Mouse (Mus musculus): Measurements from ENCODE around the gene Rad51c. TPM values are rescaled to one million over a fixed set of nuclear protein-coding genes. Genes with fewer than 3 reads are reported as not detected.
"Not testable (repeated sequence)": the region's sequence is repeated elsewhere in the genome, so short reads cannot be mapped to it uniquely, and the experiment has no call there.

Rad51c gene
- polyA plus RNA-seq (2015; fragmentation: Nextera tagmentation; extraction: Ambion mirVana) = 6.3 and 6.5 TPM in 2 replicates

DNA sequence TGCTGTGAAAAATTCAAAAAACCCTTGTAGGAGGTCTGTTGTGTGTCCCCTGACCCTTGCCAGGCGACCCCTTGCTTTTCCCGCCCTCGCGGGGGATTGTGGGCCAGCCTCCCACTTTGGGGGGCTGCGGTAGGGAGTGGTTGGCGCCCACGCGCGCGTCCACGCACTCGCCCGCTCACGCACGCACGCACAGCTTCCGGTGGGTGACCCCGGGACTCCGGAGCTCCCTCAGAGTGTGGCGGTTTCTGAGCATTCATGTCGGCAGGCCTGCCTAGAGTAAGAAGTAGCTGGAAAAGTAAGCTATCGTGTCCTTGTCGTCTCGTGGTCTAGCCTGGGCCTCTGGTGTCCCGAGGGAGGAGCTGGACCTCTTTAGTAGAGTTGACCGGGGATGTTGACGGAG lies at the start of gene Rad51c, which contains the start of gene Tex14:
Gene Rad51c (minus strand): TSS at position 79 of the 400 bp plus-strand sequence.
Gene Tex14 (plus strand): TSS at position 190 of the 400 bp plus-strand sequence.
- WGBS = 72% methylated on average over 27 of the region's 27 CpGs
- ATAC-seq (ENCODE audit: insufficient read depth, low FRiP score, low read depth) = 0 out of 2 replicates have a peak, but pooled peaks have one; percentile 25
- Histone ChIP-seq H3K4me1 (0 out of 2 replicates have a peak, but pooled peaks cover 4% of the 10 kb centered on the region), H3K4me3 (replicated peaks) (peak within 1 kb of the TSS; percentile 68), H3K4me2 (peak within 1 kb of the TSS; percentile 73), H3K36me3 (no peaks in the 10 kb centered on the region), H3K27me3 (replicated peaks) (no peaks in the 10 kb centered on the region), H3K9me3 (no peaks in the 10 kb centered on the region), H3K9ac (peak within 1 kb of the TSS; percentile 54; the same call in 1 of the 2 replicates), H3K27ac (peak within 1 kb of the TSS; percentile 95)

- WGBS = 80% methylated on average over 2 of the region's 2 CpGs
- no peaks in the 10 kb centered on the region for H3K9me3 ChIP-seq
- H3K9ac ChIP-seq = no peak overlapping the region
- no peaks in the 10 kb centered on the region for H3K27me3 ChIP-seq (replicated peaks)
- H3K4me2 ChIP-seq = no peak overlapping the region
- no peaks in the 10 kb centered on the region; the same call in 1 of the 2 replicates for H3K4me1 ChIP-seq
- no peak for ATAC-seq (ENCODE audit: insufficient read depth, low FRiP score, low read depth)
- H3K4me3 ChIP-seq (replicated peaks) = no peak overlapping the region
- peak overlapping the region; percentile 57 for H3K27ac ChIP-seq
- H3K36me3 ChIP-seq = no peaks in the 10 kb centered on the region
Observed at GRCm38 (mm10) chr11:87454035-87454690, 49.4 kb upstream of the Rad51c start.

- Histone ChIP-seq H3K9me3 (no peaks in the 10 kb centered on the region), H3K27ac (peak overlapping the region; percentile 57), H3K4me2 (0 out of 2 replicates have a peak overlapping the region, but pooled peaks have one; percentile 9), H3K27me3 (replicated peaks) (no peaks in the 10 kb centered on the region), H3K4me3 (replicated peaks) (no peak overlapping the region), H3K9ac (no peak overlapping the region), H3K4me1 (no peaks in the 10 kb centered on the region; the same call in 1 of the 2 replicates), H3K36me3 (no peaks in the 10 kb centered on the region)
- no peak for ATAC-seq (ENCODE audit: insufficient read depth, low FRiP score, low read depth)
- 12% methylated on average over 13 of the region's 13 CpGs for WGBS
Observed at GRCm38 (mm10) chr11:87453216-87454034, 48.7 kb upstream of the Rad51c start.

DNA sequence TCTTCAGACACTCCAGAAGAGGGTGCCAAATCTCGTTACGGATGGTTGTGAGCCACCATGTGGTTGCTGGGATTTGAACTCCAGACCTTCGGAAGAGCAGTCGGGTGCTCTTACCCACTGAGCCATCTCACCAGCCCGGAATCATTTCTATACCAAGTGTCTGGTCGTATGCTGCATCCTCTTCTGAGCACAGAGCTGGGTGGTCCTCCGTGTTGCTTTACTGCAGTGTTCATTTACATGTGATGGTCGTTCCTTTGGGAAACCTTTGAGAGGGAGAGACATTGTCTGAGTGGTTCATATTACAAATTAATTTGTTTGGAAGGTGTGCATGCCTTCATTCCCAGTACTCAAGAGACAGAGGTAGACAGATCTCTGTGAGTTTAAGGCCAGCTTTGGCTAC lies 48.0 kb upstream of the Rad51c start:
- H3K4me1 ChIP-seq = not testable (repeated sequence)

DNA sequence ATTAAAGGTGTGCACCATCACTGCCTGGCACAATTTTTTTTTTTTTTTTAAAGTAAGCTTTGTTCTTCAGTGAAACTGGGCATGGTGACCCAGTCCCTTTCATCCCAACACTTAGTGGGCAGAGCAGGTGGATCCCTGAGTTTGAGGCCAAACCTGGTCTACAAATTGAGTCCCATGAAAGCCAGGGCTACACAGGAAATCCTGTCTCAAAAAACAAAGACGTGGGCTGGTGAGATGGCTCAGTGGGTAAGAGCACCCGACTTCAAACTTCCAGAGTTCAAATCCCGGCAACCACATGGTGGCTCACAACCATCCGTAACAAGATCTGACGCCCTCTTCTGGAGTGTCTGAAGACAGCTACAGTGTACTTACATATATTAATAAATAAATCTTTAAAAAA lies 45.1 kb upstream of the Rad51c start:
- not testable (repeated sequence) for H3K4me2 ChIP-seq; H3K4me1 ChIP-seq; H3K27me3 ChIP-seq (replicated peaks); H3K9ac ChIP-seq; H3K27ac ChIP-seq; H3K36me3 ChIP-seq; H3K9me3 ChIP-seq; ATAC-seq (ENCODE audit: insufficient read depth, low FRiP score, low read depth); H3K4me3 ChIP-seq (replicated peaks)
- WGBS = 50% methylated on average over 5 of the region's 5 CpGs

More for the DNA sequence above, 48.0 kb upstream of the Rad51c start:
- not testable (repeated sequence) for H3K27ac ChIP-seq; H3K4me2 ChIP-seq; H3K9me3 ChIP-seq; H3K27me3 ChIP-seq (replicated peaks); H3K9ac ChIP-seq; H3K36me3 ChIP-seq; H3K4me3 ChIP-seq (replicated peaks); ATAC-seq (ENCODE audit: insufficient read depth, low FRiP score, low read depth)
- WGBS = 69% methylated on average over 8 of the region's 8 CpGs

DNA sequence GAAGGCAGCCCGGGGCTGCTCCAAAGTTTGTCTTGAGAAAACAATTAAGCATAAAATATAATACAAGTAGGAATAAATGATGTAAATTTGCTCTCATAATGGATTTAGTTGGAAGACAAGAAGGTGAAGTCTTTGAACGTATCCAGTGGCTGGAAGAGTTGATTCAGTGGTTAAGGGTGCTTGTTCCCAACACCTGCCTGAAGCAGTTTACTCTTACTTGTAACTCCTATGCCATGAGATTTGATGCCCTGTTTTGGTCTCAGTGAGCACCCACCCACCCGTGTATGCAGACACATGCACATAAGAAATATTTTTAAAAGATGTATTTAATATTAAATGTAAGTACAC lies 44.4 kb upstream of the Rad51c start:
- Histone ChIP-seq H3K27me3 (replicated peaks) (no peaks in the 10 kb centered on the region), H3K9me3 (no peaks in the 10 kb centered on the region), H3K36me3 (no peaks in the 10 kb centered on the region), H3K27ac (peak overlapping the region; percentile 86), H3K4me3 (replicated peaks) (no peak overlapping the region), H3K4me1 (peaks cover 5% of the 10 kb centered on the region; the same call in 1 of the 2 replicates), H3K9ac (no peak overlapping the region), H3K4me2 (no peak overlapping the region)
- no peak for ATAC-seq (ENCODE audit: insufficient read depth, low FRiP score, low read depth)
- 3% methylated on average over 3 of the region's 3 CpGs for WGBS

- peak; percentile 93 for ATAC-seq (ENCODE audit: insufficient read depth, low FRiP score, low read depth)
- H3K27me3 ChIP-seq (replicated peaks); H3K9me3 ChIP-seq; H3K4me2 ChIP-seq; H3K9ac ChIP-seq; H3K4me1 ChIP-seq; H3K36me3 ChIP-seq; H3K4me3 ChIP-seq (replicated peaks): not testable (repeated sequence)
- H3K27ac ChIP-seq = peak overlapping the region; percentile 86
- WGBS = under 1% methylated on average over 6 of the region's 32 CpGs
Observed at GRCm38 (mm10) chr11:87448476-87449199, 43.9 kb upstream of the Rad51c start.

- not testable (repeated sequence) for H3K27me3 ChIP-seq (replicated peaks); H3K4me1 ChIP-seq; H3K9me3 ChIP-seq; H3K36me3 ChIP-seq; H3K9ac ChIP-seq
- WGBS = under 1% methylated on average over 31 of the region's 34 CpGs
- peak overlapping the region; percentile 72 for H3K4me2 ChIP-seq
- H3K4me3 ChIP-seq (replicated peaks) = peak overlapping the region; percentile 41
- peak overlapping the region; percentile 57; the same call in 1 of the 2 replicates for H3K27ac ChIP-seq
- peak; percentile 94 for ATAC-seq (ENCODE audit: insufficient read depth, low FRiP score, low read depth)
Observed at GRCm38 (mm10) chr11:87448081-87448475, 43.3 kb upstream of the Rad51c start.

GRCm38 (mm10) chr11:87447429-87447828 lies 42.7 kb upstream of the Rad51c start:
- H3K27me3 ChIP-seq (replicated peaks) = no peaks in the 10 kb centered on the region
- H3K27ac ChIP-seq = no peak overlapping the region
- no peaks in the 10 kb centered on the region for H3K9me3 ChIP-seq
- no peak overlapping the region for H3K9ac ChIP-seq
- no peak overlapping the region for H3K4me3 ChIP-seq (replicated peaks)
- H3K4me2 ChIP-seq = no peak overlapping the region
- H3K4me1 ChIP-seq = peaks cover 5% of the 10 kb centered on the region; the same call in 1 of the 2 replicates
- no peaks in the 10 kb centered on the region for H3K36me3 ChIP-seq
- no peak for ATAC-seq (ENCODE audit: insufficient read depth, low FRiP score, low read depth)

GRCm38 (mm10) chr11:87446159-87446558 lies 41.4 kb upstream of the Rad51c start:
- Histone ChIP-seq H3K4me1 (peaks cover 5% of the 10 kb centered on the region; the same call in 1 of the 2 replicates), H3K9ac (no peak overlapping the region)

GRCm38 (mm10) chr11:87445593-87445992 lies 40.8 kb upstream of the Rad51c start:
- not testable (repeated sequence) for H3K9me3 ChIP-seq; H3K27ac ChIP-seq; ATAC-seq (ENCODE audit: insufficient read depth, low FRiP score, low read depth); H3K9ac ChIP-seq; H3K27me3 ChIP-seq (replicated peaks); H3K4me3 ChIP-seq (replicated peaks); H3K36me3 ChIP-seq; H3K4me1 ChIP-seq; H3K4me2 ChIP-seq
- WGBS = 56% methylated on average over 4 of the region's 4 CpGs

More at GRCm38 (mm10) chr11:87446159-87446558, 41.4 kb upstream of the Rad51c start:
- Histone ChIP-seq H3K27me3 (replicated peaks) (no peaks in the 10 kb centered on the region), H3K4me3 (replicated peaks) (no peak overlapping the region), H3K4me2 (no peak overlapping the region), H3K9me3 (no peaks in the 10 kb centered on the region), H3K27ac (no peak overlapping the region), H3K36me3 (no peaks in the 10 kb centered on the region)
- 91% methylated on average over 3 of the region's 3 CpGs for WGBS
- no peak for ATAC-seq (ENCODE audit: insufficient read depth, low FRiP score, low read depth)
